Mouse (Mus musculus) E14TG2a.4 (cell line): ENCODE results near the gene Pld5.

Source experiments
- CTCF ChIP-seq: conservative IDR thresholded peaks from 2 replicates; pipeline ENCODE4 v1.5.1; 2014; ENCODE audit warnings: low read length
- POU5F1 ChIP-seq: IDR thresholded peaks from 2 replicates; pipeline ENCODE4 v1.6.1; 2014; ENCODE audit warnings: low read length, borderline replicate concordance

DNA sequence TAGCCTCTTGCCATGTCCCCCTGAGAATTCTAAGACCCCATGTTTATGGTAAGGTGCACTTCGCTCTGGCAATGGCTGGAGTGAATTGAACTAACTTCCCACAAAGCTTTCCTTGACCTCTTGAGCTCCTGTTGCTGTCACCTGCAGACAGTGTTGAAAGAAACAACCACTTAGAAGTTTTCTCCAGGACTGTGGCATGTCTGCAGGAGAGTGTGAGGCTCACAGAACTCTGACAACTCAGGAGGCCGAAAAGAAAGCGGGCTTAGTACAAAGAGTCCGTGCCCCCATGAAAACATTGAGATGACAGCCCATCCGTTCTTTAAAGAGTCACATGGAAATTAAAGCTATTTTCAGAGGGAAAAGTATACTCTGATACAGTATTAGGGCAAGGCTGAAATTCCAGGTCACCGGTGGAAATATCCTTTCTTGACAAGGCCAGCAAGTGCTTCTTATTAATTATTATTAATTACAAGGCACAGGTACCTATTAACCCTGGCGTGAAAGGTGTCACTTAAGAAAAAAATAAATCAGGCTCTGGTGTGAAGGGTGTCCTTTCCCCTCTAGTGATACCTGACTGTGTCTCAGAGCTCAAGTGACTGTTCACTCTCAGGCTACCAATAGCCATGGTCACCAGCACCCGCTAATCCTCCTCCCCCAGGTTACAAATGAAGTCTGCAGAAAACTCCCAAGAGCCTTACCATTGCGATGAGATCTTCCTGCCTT lies 62.0 kb downstream of the Pld5 start:
- no peak for TF ChIP-seq CTCF
- TF ChIP-seq POU5F1: no peak
